Mouse (Mus musculus): ENCODE measurements around the gene Kctd21. TPM values are rescaled to one million over a fixed set of nuclear protein-coding genes. Genes with fewer than 3 reads are reported as not detected.

The Kctd21 gene
- total and polyA plus RNA-seq, 2 experiments from 2014 or later, result 3.1 to 6.1 TPM

DNA sequence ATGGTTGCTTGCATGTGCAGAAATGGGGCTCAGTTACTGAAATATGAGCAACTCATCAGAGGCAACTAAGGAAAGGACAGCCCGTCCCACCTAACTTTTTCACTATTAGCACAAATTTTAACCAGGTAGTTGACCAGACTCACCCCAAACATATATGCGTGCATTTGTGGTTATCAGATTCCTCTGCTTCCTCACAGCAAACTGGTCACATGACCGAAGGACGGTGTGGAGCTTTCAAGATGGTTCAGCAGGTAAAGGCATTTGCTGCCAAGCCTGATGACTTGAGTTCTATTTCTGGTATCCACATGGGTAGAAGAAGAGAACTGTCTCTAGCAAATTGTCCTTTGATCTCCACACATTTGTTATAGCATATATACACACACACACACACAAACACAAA is 26.2 kb downstream of the Kctd21 start:
- no peaks in the 10 kb centered on the region for H3K9me3 ChIP-seq (ENCODE audit: low read length)
- no peak overlapping the region for H3K4me3 ChIP-seq (ENCODE audit: low read depth, low read length)

DNA sequence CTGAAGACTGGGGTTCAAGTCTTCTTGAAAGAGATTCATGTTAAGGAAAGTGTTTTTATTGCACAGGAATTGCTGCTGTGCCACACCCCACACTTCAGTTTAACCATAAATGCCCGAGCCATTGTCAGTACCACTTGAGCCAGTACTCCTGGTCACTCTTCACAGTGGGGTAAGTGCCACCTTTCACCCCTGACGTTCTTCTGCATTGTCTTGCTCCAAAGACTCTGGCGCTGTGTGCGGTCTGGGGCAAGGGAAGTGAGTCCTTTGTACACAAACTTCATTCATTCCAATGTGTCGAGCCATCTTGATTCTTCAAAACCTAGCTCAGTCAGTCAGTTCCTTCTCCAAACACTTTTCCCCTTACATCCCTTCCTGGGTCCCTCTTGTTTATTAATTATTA is 28.0 kb downstream of the Kctd21 start:
- Histone ChIP-seq H3K27me3 (ENCODE audit: insufficient read depth, low read length) (no peaks in the 10 kb centered on the region), H3K9me3 (ENCODE audit: low read length) (no peaks in the 10 kb centered on the region), H3K36me3 (ENCODE audit: insufficient read depth, low read length) (no peaks in the 10 kb centered on the region), H3K4me1 (ENCODE audit: insufficient read depth, low read length) (no peaks in the 10 kb centered on the region), H3K4me2 (ENCODE audit: low read depth, low read length, poor library complexity, severe bottlenecking) (no peak overlapping the region), H3K9ac (replicated peaks; ENCODE audit: low read length, poor library complexity, severe bottlenecking) (no peak overlapping the region), H3K27ac (ENCODE audit: low read depth, low read length) (no peak overlapping the region), H3K4me3 (ENCODE audit: low read depth, low read length) (no peak overlapping the region)
- no peak for TF ChIP-seq CTCF (IDR thresholded peaks at IDR 0.05)
- ATAC-seq (ENCODE audit: low FRiP score) (no peak), DNase-seq (ENCODE audit: low spot score) (no peak)
- WGBS, result 72% methylated on average over 5 of the region's 5 CpGs

More for the DNA sequence above, 26.2 kb downstream of the Kctd21 start:
- Histone ChIP-seq H3K4me1 (ENCODE audit: insufficient read depth, low read length) (no peaks in the 10 kb centered on the region), H3K9ac (replicated peaks; ENCODE audit: low read length, poor library complexity, severe bottlenecking) (no peak overlapping the region), H3K27ac (ENCODE audit: low read depth, low read length) (no peak overlapping the region), H3K27me3 (ENCODE audit: insufficient read depth, low read length) (no peaks in the 10 kb centered on the region), H3K4me2 (ENCODE audit: low read depth, low read length, poor library complexity, severe bottlenecking) (no peak overlapping the region), H3K36me3 (ENCODE audit: insufficient read depth, low read length) (no peaks in the 10 kb centered on the region)
- TF ChIP-seq CTCF (IDR thresholded peaks at IDR 0.05), result no peak
- no peak for ATAC-seq (ENCODE audit: low FRiP score)
- DNase-seq (ENCODE audit: low spot score), result no peak
- 86% methylated on average over 4 of the region's 4 CpGs for WGBS

DNA sequence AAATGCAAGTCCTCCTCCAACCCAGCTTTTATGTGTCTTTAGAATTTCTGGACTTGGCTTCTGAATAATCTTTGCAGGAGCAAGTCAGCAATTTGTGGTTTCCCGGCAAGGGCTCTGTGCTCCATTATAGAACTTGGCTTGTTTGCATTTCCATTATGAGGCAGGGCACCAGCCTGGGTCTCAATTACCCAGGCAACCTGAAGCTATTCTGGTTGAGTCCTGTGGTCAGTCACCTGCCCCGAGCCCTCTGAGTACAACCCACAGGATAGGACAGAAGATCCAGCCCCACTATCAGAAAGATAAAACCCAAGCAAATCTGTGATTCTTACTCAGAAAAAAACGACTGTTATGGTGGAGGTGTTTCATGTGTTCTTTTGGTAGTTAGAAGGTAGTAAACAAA is 28.8 kb downstream of the Kctd21 start:
- H3K9me3 ChIP-seq (ENCODE audit: low read length), result no peaks in the 10 kb centered on the region

DNA sequence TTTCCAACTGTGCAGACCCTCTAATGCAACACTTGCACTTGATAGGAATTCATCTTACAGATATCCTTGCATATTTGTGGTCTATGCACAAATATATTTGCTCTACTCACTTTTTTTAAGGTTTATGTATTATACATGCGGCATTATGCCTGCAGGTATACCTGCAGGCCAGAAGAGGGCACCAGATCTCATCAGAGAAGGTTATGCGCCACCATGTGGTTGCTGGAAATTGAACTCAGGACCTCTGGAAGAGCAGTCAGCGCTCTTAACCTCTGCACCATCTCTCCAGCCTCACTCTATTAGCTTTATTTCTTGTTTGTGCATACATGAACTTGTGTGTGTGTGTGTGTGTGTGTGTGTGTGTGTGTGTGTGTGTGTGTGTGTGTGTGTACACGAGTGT is 29.3 kb downstream of the Kctd21 start:
- H3K36me3 ChIP-seq (ENCODE audit: insufficient read depth, low read length), result no peaks in the 10 kb centered on the region
- peak; percentile 55 for DNase-seq (ENCODE audit: low spot score)
- 30% methylated on average over 4 of the region's 4 CpGs for WGBS
- H3K27ac ChIP-seq (ENCODE audit: low read depth, low read length), result no peak overlapping the region
- H3K4me2 ChIP-seq (ENCODE audit: low read depth, low read length, poor library complexity, severe bottlenecking), result no peak overlapping the region
- peak; percentile 82 for TF ChIP-seq CTCF (IDR thresholded peaks at IDR 0.05)
- H3K27me3 ChIP-seq (ENCODE audit: insufficient read depth, low read length), result no peaks in the 10 kb centered on the region
- no peaks in the 10 kb centered on the region for H3K9me3 ChIP-seq (ENCODE audit: low read length)
- no peak overlapping the region for H3K9ac ChIP-seq (replicated peaks; ENCODE audit: low read length, poor library complexity, severe bottlenecking)
- H3K4me1 ChIP-seq (ENCODE audit: insufficient read depth, low read length), result no peaks in the 10 kb centered on the region
- no peak for ATAC-seq (ENCODE audit: low FRiP score)
- no peak overlapping the region for H3K4me3 ChIP-seq (ENCODE audit: low read depth, low read length)

More for the DNA sequence above, 28.8 kb downstream of the Kctd21 start:
- no peak for TF ChIP-seq CTCF (IDR thresholded peaks at IDR 0.05)
- H3K4me1 ChIP-seq (ENCODE audit: insufficient read depth, low read length), result no peaks in the 10 kb centered on the region
- no peak overlapping the region for H3K4me2 ChIP-seq (ENCODE audit: low read depth, low read length, poor library complexity, severe bottlenecking)
- no peaks in the 10 kb centered on the region for H3K27me3 ChIP-seq (ENCODE audit: insufficient read depth, low read length)
- no peak for ATAC-seq (ENCODE audit: low FRiP score)
- no peak overlapping the region for H3K9ac ChIP-seq (replicated peaks; ENCODE audit: low read length, poor library complexity, severe bottlenecking)
- H3K27ac ChIP-seq (ENCODE audit: low read depth, low read length), result no peak overlapping the region
- WGBS, result 50% methylated on average over 3 of the region's 3 CpGs
- no peak for DNase-seq (ENCODE audit: low spot score)
- no peak overlapping the region for H3K4me3 ChIP-seq (ENCODE audit: low read depth, low read length)
- H3K36me3 ChIP-seq (ENCODE audit: insufficient read depth, low read length), result no peaks in the 10 kb centered on the region

DNA sequence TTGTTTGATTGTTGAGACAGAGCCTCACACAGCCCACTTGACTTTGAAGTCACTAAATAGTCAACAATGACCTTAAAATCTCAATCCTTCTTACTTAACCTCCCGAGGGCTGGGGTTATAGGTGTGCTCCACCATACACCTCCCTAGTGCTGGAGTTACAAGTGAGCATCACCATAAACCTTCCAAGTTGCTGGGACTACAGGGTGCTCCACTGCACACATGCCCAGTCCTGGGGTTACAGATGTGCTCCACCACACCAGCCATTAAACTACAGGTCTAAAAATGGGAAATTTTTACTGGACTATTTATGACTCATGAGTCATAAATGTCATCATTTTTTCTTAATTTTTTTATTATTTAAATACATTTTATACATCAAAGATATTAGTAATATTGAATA is 33.8 kb downstream of the Kctd21 start:
- Histone ChIP-seq H3K9me3 (ENCODE audit: low read length) (no peaks in the 10 kb centered on the region), H3K4me1 (ENCODE audit: insufficient read depth, low read length) (peaks cover 1% of the 10 kb centered on the region; the same call in 1 of the 2 replicates), H3K4me2 (ENCODE audit: low read depth, low read length, poor library complexity, severe bottlenecking) (no peak overlapping the region), H3K9ac (replicated peaks; ENCODE audit: low read length, poor library complexity, severe bottlenecking) (no peak overlapping the region), H3K27ac (ENCODE audit: low read depth, low read length) (no peak overlapping the region), H3K36me3 (ENCODE audit: insufficient read depth, low read length) (no peaks in the 10 kb centered on the region), H3K27me3 (ENCODE audit: insufficient read depth, low read length) (no peaks in the 10 kb centered on the region), H3K4me3 (ENCODE audit: low read depth, low read length) (no peak overlapping the region)
- 77% methylated on average over 1 of the region's 1 CpGs for WGBS
- DNase-seq (ENCODE audit: low spot score) (no peak), ATAC-seq (ENCODE audit: low FRiP score) (no peak)
- no peak for TF ChIP-seq CTCF (IDR thresholded peaks at IDR 0.05)

DNA sequence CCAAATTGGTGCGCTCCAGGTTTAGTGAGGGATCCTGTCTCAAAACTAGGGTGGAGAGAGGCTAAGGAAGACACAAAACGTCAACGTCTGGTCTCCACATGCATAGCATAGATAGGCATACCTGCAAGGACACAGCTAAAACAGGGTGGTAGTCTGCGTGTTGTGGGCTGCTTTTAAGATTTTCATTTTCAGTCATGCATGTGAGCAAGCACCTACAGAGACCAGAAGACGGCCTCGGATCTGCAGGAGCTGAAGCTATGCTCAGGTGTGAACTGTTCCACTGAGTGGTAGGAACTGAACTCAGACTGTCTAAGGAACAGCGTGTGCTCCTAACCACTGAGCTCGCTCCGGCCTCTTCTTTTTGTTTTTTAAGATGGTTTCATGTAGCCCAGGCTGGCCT is 43.0 kb downstream of the Kctd21 start:
- WGBS, result 94% methylated on average over 9 of the region's 9 CpGs
- peaks cover 10% of the 10 kb centered on the region; the same call in 1 of the 2 replicates for H3K36me3 ChIP-seq (ENCODE audit: insufficient read depth, low read length)
- H3K27ac ChIP-seq (ENCODE audit: low read depth, low read length), result no peak overlapping the region
- H3K4me3 ChIP-seq (ENCODE audit: low read depth, low read length), result no peak overlapping the region
- TF ChIP-seq CTCF (IDR thresholded peaks at IDR 0.05), result no peak
- peaks cover 4% of the 10 kb centered on the region; the same call in 1 of the 2 replicates for H3K4me1 ChIP-seq (ENCODE audit: insufficient read depth, low read length)
- no peaks in the 10 kb centered on the region for H3K27me3 ChIP-seq (ENCODE audit: insufficient read depth, low read length)
- H3K9ac ChIP-seq (replicated peaks; ENCODE audit: low read length, poor library complexity, severe bottlenecking), result no peak overlapping the region
- no peak for ATAC-seq (ENCODE audit: low FRiP score)
- no peak for DNase-seq (ENCODE audit: low spot score)
- H3K9me3 ChIP-seq (ENCODE audit: low read length), result no peaks in the 10 kb centered on the region
- no peak overlapping the region for H3K4me2 ChIP-seq (ENCODE audit: low read depth, low read length, poor library complexity, severe bottlenecking)
